Mouse (Mus musculus): ENCODE data around the gene Coa6. TPM values are rescaled to one million over a fixed set of nuclear protein-coding genes. Genes with fewer than 3 reads are reported as not detected.
A peak's percentile ranks its signal among the peaks of the same experiment; 100 is the strongest.

Gene Coa6
- 46.8 and 50.7 TPM in 2 replicates for polyA plus RNA-seq (2014; fragmentation: Nextera tagmentation; extraction: Ambion mirVana)

DNA sequence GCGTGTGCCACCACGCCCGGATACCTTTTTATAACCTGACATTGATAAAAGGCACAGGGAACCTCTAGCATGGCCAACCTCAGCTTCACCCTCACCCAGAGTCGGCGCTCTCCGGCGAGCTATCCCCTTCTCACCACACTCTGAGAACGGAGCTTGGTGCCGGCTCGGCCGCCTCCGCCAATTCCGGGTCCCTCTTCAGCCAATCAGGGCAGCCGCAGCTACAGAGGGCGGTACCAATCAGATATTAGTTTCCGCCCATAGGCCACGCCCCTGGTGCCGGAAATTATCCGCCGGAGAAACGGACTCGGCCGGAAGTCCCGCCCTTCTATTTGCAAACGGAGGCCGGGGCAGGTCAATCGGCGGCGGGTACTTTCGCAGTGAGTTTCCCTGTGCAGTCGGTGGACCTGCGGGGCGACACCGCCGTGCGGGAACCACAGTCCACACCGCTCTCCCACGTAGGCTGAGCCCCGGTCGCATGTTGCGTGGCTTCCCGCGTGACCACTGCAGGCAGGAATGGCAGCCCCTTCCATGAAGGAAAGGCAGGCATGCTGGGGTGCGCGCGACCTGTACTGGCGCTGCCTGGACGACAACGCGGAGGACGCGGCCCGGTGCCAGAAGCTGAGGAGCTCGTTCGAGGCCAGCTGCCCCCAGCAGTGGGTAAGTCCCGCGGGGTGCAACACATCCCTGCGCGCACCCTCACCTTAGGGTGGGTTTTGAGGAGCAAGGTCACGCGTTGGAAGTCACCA lies at the start of gene Coa6:
Coa6 (plus strand) TSS at position 342 of the 746 bp plus-strand sequence.
- Histone ChIP-seq H3K9me3 (ENCODE audit: control insufficient read depth, low read length) (no peaks in the 10 kb centered on the region), H3K27ac (ENCODE audit: low read depth, low read length) (peak within 1 kb of the TSS; percentile 17; the same call in 1 of the 2 replicates), H3K27me3 (ENCODE audit: control insufficient read depth, insufficient read depth, low read length) (no peaks in the 10 kb centered on the region), H3K4me2 (replicated peaks; ENCODE audit: low read depth, low read length) (peak within 1 kb of the TSS; percentile 72), H3K36me3 (ENCODE audit: control insufficient read depth, insufficient read depth, low read length) (peaks cover 5% of the 10 kb centered on the region; the same call in 1 of the 2 replicates), H3K4me3 (ENCODE audit: low read depth, low read length) (peak within 1 kb of the TSS; percentile 74), H3K4me1 (replicated peaks; ENCODE audit: control insufficient read depth, insufficient read depth, low read length) (no peaks in the 10 kb centered on the region), H3K9ac (ENCODE audit: low read depth, low read length) (peak within 1 kb of the TSS; percentile 73)
- ATAC-seq (ENCODE audit: low FRiP score) (peak; percentile 99), DNase-seq (ENCODE audit: low spot score) (peak; percentile 99)
- under 1% methylated on average over 59 of the region's 61 CpGs for WGBS

- no peak overlapping the region for H3K4me3 ChIP-seq (ENCODE audit: low read depth, low read length)
- H3K9ac ChIP-seq (ENCODE audit: low read depth, low read length) = no peak overlapping the region
- WGBS = 89% methylated on average over 6 of the region's 6 CpGs
- no peaks in the 10 kb centered on the region for H3K27me3 ChIP-seq (ENCODE audit: control insufficient read depth, insufficient read depth, low read length)
- H3K27ac ChIP-seq (ENCODE audit: low read depth, low read length) = no peak overlapping the region
- ATAC-seq (ENCODE audit: low FRiP score) (no peak), DNase-seq (ENCODE audit: low spot score) (no peak)
- H3K4me2 ChIP-seq (replicated peaks; ENCODE audit: low read depth, low read length) = no peak overlapping the region
- H3K9me3 ChIP-seq (ENCODE audit: control insufficient read depth, low read length) = no peaks in the 10 kb centered on the region
- H3K36me3 ChIP-seq (ENCODE audit: control insufficient read depth, insufficient read depth, low read length) = no peaks in the 10 kb centered on the region
- no peaks in the 10 kb centered on the region for H3K4me1 ChIP-seq (replicated peaks; ENCODE audit: control insufficient read depth, insufficient read depth, low read length)
Observed at GRCm38 (mm10) chr8:126379580-126379979, 42.7 kb upstream of the Coa6 start.

DNA sequence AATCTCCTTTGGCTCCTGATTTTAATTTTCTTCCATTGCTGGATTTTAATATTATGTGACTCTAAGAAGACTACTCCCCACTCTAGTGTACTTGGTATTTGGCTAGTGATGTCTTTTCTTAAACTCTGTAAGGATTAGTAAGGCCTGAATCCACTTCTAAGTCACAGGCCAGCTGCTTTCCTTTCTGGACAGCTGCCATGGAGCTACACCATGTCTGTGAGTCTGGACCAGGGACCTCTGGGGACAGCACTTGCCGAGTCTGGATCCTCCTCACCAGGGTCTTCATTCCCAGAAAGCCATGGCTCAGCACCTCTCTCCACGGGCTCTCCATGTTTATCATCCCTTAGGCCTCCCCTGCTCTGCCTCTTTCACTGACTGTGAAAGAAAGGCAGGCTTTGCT lies 42.2 kb upstream of the Coa6 start:
- H3K4me1 ChIP-seq (replicated peaks; ENCODE audit: control insufficient read depth, insufficient read depth, low read length) = no peaks in the 10 kb centered on the region
- H3K27me3 ChIP-seq (ENCODE audit: control insufficient read depth, insufficient read depth, low read length) = no peaks in the 10 kb centered on the region
- H3K9ac ChIP-seq (ENCODE audit: low read depth, low read length) = no peak overlapping the region
- H3K36me3 ChIP-seq (ENCODE audit: control insufficient read depth, insufficient read depth, low read length) = no peaks in the 10 kb centered on the region
- no peak overlapping the region for H3K27ac ChIP-seq (ENCODE audit: low read depth, low read length)
- DNase-seq (ENCODE audit: low spot score) (no peak), ATAC-seq (ENCODE audit: low FRiP score) (no peak)
- no peak overlapping the region for H3K4me2 ChIP-seq (replicated peaks; ENCODE audit: low read depth, low read length)
- WGBS = 51% methylated on average over 2 of the region's 2 CpGs
- H3K4me3 ChIP-seq (ENCODE audit: low read depth, low read length) = no peak overlapping the region
- H3K9me3 ChIP-seq (ENCODE audit: control insufficient read depth, low read length) = no peaks in the 10 kb centered on the region

DNA sequence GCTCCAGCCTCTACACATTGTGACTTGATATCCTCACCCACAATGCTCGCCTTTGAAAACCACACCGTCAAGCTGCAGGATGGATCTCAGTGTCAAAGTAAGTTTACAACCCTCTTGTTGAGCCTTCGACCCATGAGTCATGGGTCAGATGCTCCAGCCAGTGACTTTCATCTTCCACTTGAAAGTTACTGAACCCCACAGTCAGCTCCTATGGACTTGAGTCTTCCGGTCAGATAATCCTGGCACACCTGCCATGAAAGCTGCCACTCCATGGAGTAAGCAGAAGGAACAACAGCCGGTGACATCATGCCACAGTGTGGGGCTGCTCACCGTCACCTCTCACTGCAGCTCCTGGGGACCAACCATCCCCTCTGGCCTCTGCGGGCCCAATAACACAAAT lies 41.0 kb upstream of the Coa6 start:
- Histone ChIP-seq H3K4me2 (replicated peaks; ENCODE audit: low read depth, low read length) (no peak overlapping the region), H3K27ac (ENCODE audit: low read depth, low read length) (no peak overlapping the region), H3K36me3 (ENCODE audit: control insufficient read depth, insufficient read depth, low read length) (no peaks in the 10 kb centered on the region), H3K4me1 (replicated peaks; ENCODE audit: control insufficient read depth, insufficient read depth, low read length) (no peaks in the 10 kb centered on the region), H3K4me3 (ENCODE audit: low read depth, low read length) (no peak overlapping the region), H3K27me3 (ENCODE audit: control insufficient read depth, insufficient read depth, low read length) (no peaks in the 10 kb centered on the region), H3K9me3 (ENCODE audit: control insufficient read depth, low read length) (no peaks in the 10 kb centered on the region), H3K9ac (ENCODE audit: low read depth, low read length) (no peak overlapping the region)
- DNase-seq (ENCODE audit: low spot score) (no peak), ATAC-seq (ENCODE audit: low FRiP score) (no peak)
- 88% methylated on average over 7 of the region's 7 CpGs for WGBS

- Histone ChIP-seq H3K9ac (ENCODE audit: low read depth, low read length) (no peak overlapping the region), H3K4me2 (replicated peaks; ENCODE audit: low read depth, low read length) (no peak overlapping the region), H3K36me3 (ENCODE audit: control insufficient read depth, insufficient read depth, low read length) (no peaks in the 10 kb centered on the region), H3K27me3 (ENCODE audit: control insufficient read depth, insufficient read depth, low read length) (no peaks in the 10 kb centered on the region), H3K27ac (ENCODE audit: low read depth, low read length) (no peak overlapping the region), H3K4me1 (replicated peaks; ENCODE audit: control insufficient read depth, insufficient read depth, low read length) (no peaks in the 10 kb centered on the region), H3K4me3 (ENCODE audit: low read depth, low read length) (no peak overlapping the region), H3K9me3 (ENCODE audit: control insufficient read depth, low read length) (no peaks in the 10 kb centered on the region)
- WGBS = 49% methylated on average over 14 of the region's 14 CpGs
- no peak for ATAC-seq (ENCODE audit: low FRiP score)
- peak; percentile 15 for DNase-seq (ENCODE audit: low spot score)
Observed at GRCm38 (mm10) chr8:126382216-126382615, 40.1 kb upstream of the Coa6 start.

GRCm38 (mm10) chr8:126382749-126383148 lies 39.6 kb upstream of the Coa6 start:
- ATAC-seq (ENCODE audit: low FRiP score) (no peak), DNase-seq (ENCODE audit: low spot score) (peak; percentile 63)
- Histone ChIP-seq H3K27me3 (ENCODE audit: control insufficient read depth, insufficient read depth, low read length) (no peaks in the 10 kb centered on the region), H3K9me3 (ENCODE audit: control insufficient read depth, low read length) (no peaks in the 10 kb centered on the region), H3K4me3 (ENCODE audit: low read depth, low read length) (no peak overlapping the region), H3K4me1 (replicated peaks; ENCODE audit: control insufficient read depth, insufficient read depth, low read length) (no peaks in the 10 kb centered on the region), H3K27ac (ENCODE audit: low read depth, low read length) (no peak overlapping the region), H3K36me3 (ENCODE audit: control insufficient read depth, insufficient read depth, low read length) (no peaks in the 10 kb centered on the region), H3K9ac (ENCODE audit: low read depth, low read length) (no peak overlapping the region), H3K4me2 (replicated peaks; ENCODE audit: low read depth, low read length) (no peak overlapping the region)
- 68% methylated on average over 5 of the region's 5 CpGs for WGBS

DNA sequence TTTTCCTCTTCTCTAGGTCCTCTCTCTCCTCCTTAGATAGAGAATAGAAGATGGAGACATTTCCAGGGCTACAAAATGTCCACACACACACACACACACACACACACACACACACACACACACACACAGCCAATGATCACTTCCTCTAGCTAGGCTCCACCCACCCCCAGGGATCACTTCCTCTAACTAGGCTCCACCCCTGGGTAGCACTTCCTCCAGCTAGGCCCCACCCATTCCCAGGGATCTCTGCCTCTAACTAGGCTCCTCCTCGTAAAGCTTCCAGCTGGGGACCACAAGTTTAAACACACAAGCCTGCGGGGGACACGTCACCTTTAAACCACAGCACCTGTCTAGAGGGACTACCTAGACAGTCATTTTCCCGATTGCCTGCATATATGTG lies 34.7 kb upstream of the Coa6 start:
- Histone ChIP-seq H3K4me3 (ENCODE audit: low read depth, low read length) (no peak overlapping the region), H3K4me2 (replicated peaks; ENCODE audit: low read depth, low read length) (no peak overlapping the region), H3K27ac (ENCODE audit: low read depth, low read length) (no peak overlapping the region), H3K9ac (ENCODE audit: low read depth, low read length) (no peak overlapping the region), H3K27me3 (ENCODE audit: control insufficient read depth, insufficient read depth, low read length) (no peaks in the 10 kb centered on the region), H3K4me1 (replicated peaks; ENCODE audit: control insufficient read depth, insufficient read depth, low read length) (no peaks in the 10 kb centered on the region), H3K9me3 (ENCODE audit: control insufficient read depth, low read length) (no peaks in the 10 kb centered on the region), H3K36me3 (ENCODE audit: control insufficient read depth, insufficient read depth, low read length) (no peaks in the 10 kb centered on the region)
- WGBS = 90% methylated on average over 4 of the region's 4 CpGs
- DNase-seq (ENCODE audit: low spot score) (no peak), ATAC-seq (ENCODE audit: low FRiP score) (no peak)

DNA sequence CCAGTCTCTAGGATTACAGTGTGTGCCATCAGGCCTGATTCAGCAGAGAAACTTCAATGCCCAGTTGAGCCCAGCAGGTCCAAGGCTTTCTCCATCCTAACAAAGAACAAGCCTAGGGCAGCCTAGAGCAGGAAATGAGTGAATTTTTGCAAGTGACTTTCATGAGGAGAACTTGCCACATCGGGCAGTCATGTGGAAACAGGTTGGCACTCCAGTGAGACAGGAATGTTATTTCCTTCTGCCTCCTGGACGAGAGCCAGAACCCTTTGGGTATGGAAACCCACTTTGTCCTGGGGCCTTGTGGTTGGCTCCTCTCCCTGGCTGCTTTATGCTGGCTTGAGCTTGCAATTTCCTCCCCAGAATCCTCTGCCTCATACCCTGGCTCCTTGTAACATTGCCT lies 30.8 kb upstream of the Coa6 start:
- DNase-seq (ENCODE audit: low spot score) = no peak
- no peak for ATAC-seq (ENCODE audit: low FRiP score)
- H3K4me3 ChIP-seq (ENCODE audit: low read depth, low read length) = no peak overlapping the region
- no peaks in the 10 kb centered on the region for H3K9me3 ChIP-seq (ENCODE audit: control insufficient read depth, low read length)
- 75% methylated on average over 2 of the region's 2 CpGs for WGBS
- no peak overlapping the region for H3K27ac ChIP-seq (ENCODE audit: low read depth, low read length)
- H3K4me1 ChIP-seq (replicated peaks; ENCODE audit: control insufficient read depth, insufficient read depth, low read length) = no peaks in the 10 kb centered on the region
- H3K4me2 ChIP-seq (replicated peaks; ENCODE audit: low read depth, low read length) = no peak overlapping the region
- H3K36me3 ChIP-seq (ENCODE audit: control insufficient read depth, insufficient read depth, low read length) = no peaks in the 10 kb centered on the region
- H3K27me3 ChIP-seq (ENCODE audit: control insufficient read depth, insufficient read depth, low read length) = no peaks in the 10 kb centered on the region
- no peak overlapping the region for H3K9ac ChIP-seq (ENCODE audit: low read depth, low read length)

- DNase-seq (ENCODE audit: low spot score) (no peak), ATAC-seq (ENCODE audit: low FRiP score) (no peak)
- Histone ChIP-seq H3K36me3 (ENCODE audit: control insufficient read depth, insufficient read depth, low read length) (no peaks in the 10 kb centered on the region), H3K27me3 (ENCODE audit: control insufficient read depth, insufficient read depth, low read length) (no peaks in the 10 kb centered on the region), H3K4me3 (ENCODE audit: low read depth, low read length) (no peak overlapping the region), H3K4me2 (replicated peaks; ENCODE audit: low read depth, low read length) (no peak overlapping the region), H3K4me1 (replicated peaks; ENCODE audit: control insufficient read depth, insufficient read depth, low read length) (no peaks in the 10 kb centered on the region), H3K27ac (ENCODE audit: low read depth, low read length) (no peak overlapping the region), H3K9me3 (ENCODE audit: control insufficient read depth, low read length) (no peaks in the 10 kb centered on the region), H3K9ac (ENCODE audit: low read depth, low read length) (no peak overlapping the region)
- WGBS = 77% methylated on average over 9 of the region's 9 CpGs
Observed at GRCm38 (mm10) chr8:126395386-126395785, 26.9 kb upstream of the Coa6 start.

Measured in hindbrain, embryonic 11.5 days (tissue).